Comparison of ENCODE assay signal across 8 mouse cellular contexts in the genomic region with DNA sequence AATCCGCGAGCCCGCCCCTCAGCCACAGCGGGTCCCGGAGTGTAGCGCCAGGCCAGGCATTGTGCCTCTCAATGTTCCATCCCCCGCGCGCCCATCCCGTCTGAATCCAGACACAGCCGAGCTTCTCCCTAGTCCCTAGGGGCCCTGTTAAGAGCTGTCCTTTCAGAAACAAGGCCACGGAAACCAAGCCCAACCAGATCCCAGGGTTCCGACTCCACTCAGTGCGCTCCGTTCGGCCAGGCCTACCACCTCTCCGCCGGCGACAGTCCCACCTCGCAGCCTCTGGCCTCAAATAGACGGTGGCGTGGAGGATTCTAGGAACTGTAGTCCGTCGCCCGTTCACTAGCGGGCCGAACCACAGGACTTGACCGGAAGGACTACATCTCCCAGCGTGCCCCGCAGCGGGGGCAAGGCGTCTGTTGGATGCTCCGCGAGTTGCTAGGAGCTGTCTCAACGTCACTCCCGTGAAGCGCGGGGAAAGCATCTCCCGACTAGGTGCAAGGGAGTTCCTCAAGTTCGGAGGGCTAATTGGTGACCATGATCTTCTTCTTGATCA. TPM values are rescaled to one million over a fixed set of nuclear protein-coding genes. Genes with fewer than 3 reads are reported as not detected.
DNase-seq lines count a peak whose midpoint lies in the region; ATAC-seq and TF ChIP-seq lines count a peak whose summit lies in the region.

Fbf1 (minus strand) TSS at position 283 of the 556 bp plus-strand sequence.

- H3K36me3 ChIP-seq in E14TG2a.4 (ENCODE audit: insufficient read depth, low read length): peaks cover 32% of the 10 kb centered on the region
- H3K36me3 ChIP-seq in forebrain, embryonic 13.5 days (ENCODE audit: poor library complexity, severe bottlenecking): peaks cover 50% of the 10 kb centered on the region
- H3K36me3 ChIP-seq in liver, postnatal 0 days (replicated peaks; ENCODE audit: insufficient read depth, low read length): peaks cover 15% of the 10 kb centered on the region
- peaks cover 21% of the 10 kb centered on the region for H3K36me3 ChIP-seq in neural tube, embryonic 14.5 days (ENCODE audit: control insufficient read depth, insufficient read depth, low read length)

- H3K27me3 ChIP-seq in E14TG2a.4 (ENCODE audit: insufficient read depth, low read length): peaks cover 15% of the 10 kb centered on the region; the same call in 1 of the 2 replicates
- H3K27me3 ChIP-seq in forebrain, embryonic 13.5 days: no peaks in the 10 kb centered on the region
- H3K27me3 ChIP-seq in liver, postnatal 0 days (ENCODE audit: insufficient read depth, low read length): no peaks in the 10 kb centered on the region
- H3K27me3 ChIP-seq in neural tube, embryonic 14.5 days (ENCODE audit: control insufficient read depth, insufficient read depth, low read length): no peaks in the 10 kb centered on the region

- peak within 1 kb of the TSS; percentile 91 for H3K27ac ChIP-seq in forebrain, embryonic 13.5 days
- peak within 1 kb of the TSS; percentile 52 for H3K27ac ChIP-seq in liver, postnatal 0 days (ENCODE audit: low read depth)
- H3K27ac ChIP-seq in neural tube, embryonic 14.5 days (ENCODE audit: low read depth, low read length): peak within 1 kb of the TSS; percentile 88

- H3K4me3 ChIP-seq in E14TG2a.4 (replicated peaks; ENCODE audit: low read length): peak within 1 kb of the TSS; percentile 86
- H3K4me3 ChIP-seq in forebrain, embryonic 13.5 days: peak within 1 kb of the TSS; percentile 76
- peak within 1 kb of the TSS; percentile 72 for H3K4me3 ChIP-seq in liver, postnatal 0 days (ENCODE audit: low read depth, low read length)
- H3K4me3 ChIP-seq in neural tube, embryonic 14.5 days (ENCODE audit: low read depth, low read length): peak within 1 kb of the TSS; percentile 67

- peak; percentile 98 for ATAC-seq in forebrain, embryonic 13.5 days
- peak; percentile 88 for ATAC-seq in liver, postnatal 0 days
- ATAC-seq in neural tube, embryonic 14.5 days (ENCODE audit: low read depth): peak; percentile 98

- TF ChIP-seq CTCF in E14TG2a.4 (conservative IDR thresholded peaks at IDR 0.05; ENCODE audit: low read length): no peak
- no peak for TF ChIP-seq CTCF in liver, postnatal 0 days (IDR thresholded peaks at IDR 0.05; ENCODE audit: low read depth)

- intact Hi-C loops in heart, postnatal 10 days (cut with DNase I): loop anchor here (2.0 kb wide), 1 partner anchor 29 kb away; the partner anchor contains the start of gene Mrpl38

- peak within 1 kb of the TSS; percentile 88 for H3K9ac ChIP-seq in forebrain, embryonic 13.5 days
- peak within 1 kb of the TSS; percentile 71 for H3K9ac ChIP-seq in liver, postnatal 0 days (replicated peaks)
- H3K9ac ChIP-seq in neural tube, embryonic 14.5 days (replicated peaks; ENCODE audit: low read depth, low read length): peak within 1 kb of the TSS; percentile 91

- WGBS in forebrain, embryonic 13.5 days: under 1% methylated on average over 40 of the region's 40 CpGs
- under 1% methylated on average over 40 of the region's 40 CpGs for WGBS in large intestine, adult 2 months
- WGBS in liver, postnatal 0 days (ENCODE audit: insufficient replicate concordance): under 1% methylated on average over 40 of the region's 40 CpGs
- under 1% methylated on average over 39 of the region's 40 CpGs for WGBS in neural tube, embryonic 14.5 days

- TF ChIP-seq EP300 in liver, postnatal 0 days (IDR thresholded peaks at IDR 0.05; ENCODE audit: low read depth): no peak

- H3K9me3 ChIP-seq in E14TG2a.4 (ENCODE audit: low read length): no peaks in the 10 kb centered on the region
- no peaks in the 10 kb centered on the region for H3K9me3 ChIP-seq in forebrain, embryonic 13.5 days (replicated peaks)
- no peaks in the 10 kb centered on the region for H3K9me3 ChIP-seq in liver, postnatal 0 days (ENCODE audit: low read length)
- H3K9me3 ChIP-seq in neural tube, embryonic 14.5 days (ENCODE audit: control insufficient read depth, low read length): no peaks in the 10 kb centered on the region

- peaks cover 40% of the 10 kb centered on the region for H3K4me1 ChIP-seq in E14TG2a.4 (replicated peaks; ENCODE audit: low read depth, low read length)
- peaks cover 28% of the 10 kb centered on the region for H3K4me1 ChIP-seq in forebrain, embryonic 13.5 days
- H3K4me1 ChIP-seq in liver, postnatal 0 days (ENCODE audit: insufficient read depth): peaks cover 18% of the 10 kb centered on the region
- H3K4me1 ChIP-seq in neural tube, embryonic 14.5 days (ENCODE audit: control insufficient read depth, insufficient read depth, low read length): peaks cover 20% of the 10 kb centered on the region

- peak within 1 kb of the TSS; percentile 75 for H3K4me2 ChIP-seq in forebrain, embryonic 13.5 days
- H3K4me2 ChIP-seq in liver, postnatal 0 days (ENCODE audit: low read depth, low read length): peak within 1 kb of the TSS; percentile 84
- peak within 1 kb of the TSS; percentile 87 for H3K4me2 ChIP-seq in neural tube, embryonic 14.5 days (ENCODE audit: low read depth, low read length)

- peak; percentile 88 for DNase-seq in c-Kit-positive CD71-positive TER-119-positive erythroid progenitor cells, embryonic 14.5 days (ENCODE audit: low spot score)
- DNase-seq in heart, postnatal 10 days: peak; percentile 97
- peak; percentile 91 for DNase-seq in large intestine, adult 2 months (ENCODE audit: low read depth, low spot score)
- peak; percentile 95 for DNase-seq in liver, postnatal 0 days
- DNase-seq in testis, postnatal 10 days (ENCODE audit: low spot score): peak; percentile 93

RNA-seq across cellular contexts. Expression of gene Fbf1, which starts in this region (rescaled TPM):
- polyA plus RNA-seq in forebrain, embryonic 13.5 days (2015; fragmentation: Nextera tagmentation; extraction: Ambion mirVana): 58.5 and 71.5 TPM in 2 replicates
- 10 to 100 TPM; 17.4 to 17.7 TPM for total RNA-seq in heart, postnatal 10 days (2021)
- 7.6 and 10.4 TPM in 2 replicates for polyA plus RNA-seq in large intestine, adult 2 months (2012; rRNA removed)
- polyA plus RNA-seq in liver, postnatal 0 days (2015; fragmentation: Nextera tagmentation; extraction: Ambion mirVana): 2.2 and 2.3 TPM in 2 replicates
- polyA plus RNA-seq in neural tube, embryonic 14.5 days (2014; fragmentation: Nextera tagmentation; extraction: Ambion mirVana): 42.2 and 42.9 TPM in 2 replicates

Comparison
In these comparisons a context has a peak if more than half of its experiments do, and no peak if none do; other contexts are left out.
1. Peak in every context shown above with its lines: DNase-seq, ATAC-seq, H3K4me3 ChIP-seq and H3K27ac ChIP-seq.